Mouse (Mus musculus): ENCODE data around the gene Ctnna2.

Gene Ctnna2

GRCm38 (mm10) chr6:77482081-77482480 is 497.4 kb downstream of the Ctnna2 start:
- in situ Hi-C loops (cut with MboI; ENCODE audit: low pct_unique_long_range_greater_than_20kb in 1 of 2, low sequenced_read_pairs in 2 of 2, unreplicated experiment in 1 of 2) = no loop called here

- in situ Hi-C loops (cut with MboI; ENCODE audit: low pct_unique_long_range_greater_than_20kb in 1 of 2, low sequenced_read_pairs in 2 of 2, unreplicated experiment in 1 of 2) = no loop called here
Measured at GRCm38 (mm10) chr6:77475354-77475753, 504.1 kb downstream of the Ctnna2 start.

- in situ Hi-C loops (cut with MboI; ENCODE audit: low pct_unique_long_range_greater_than_20kb in 1 of 2, low sequenced_read_pairs in 2 of 2, unreplicated experiment in 1 of 2) = no loop called here
Measured at GRCm38 (mm10) chr6:77473256-77473655, 506.2 kb downstream of the Ctnna2 start.

- in situ Hi-C loops (cut with MboI; ENCODE audit: low pct_unique_long_range_greater_than_20kb in 1 of 2, low sequenced_read_pairs in 2 of 2, unreplicated experiment in 1 of 2) = no loop called here
Measured at GRCm38 (mm10) chr6:77468058-77468457, 511.4 kb downstream of the Ctnna2 start.

DNA sequence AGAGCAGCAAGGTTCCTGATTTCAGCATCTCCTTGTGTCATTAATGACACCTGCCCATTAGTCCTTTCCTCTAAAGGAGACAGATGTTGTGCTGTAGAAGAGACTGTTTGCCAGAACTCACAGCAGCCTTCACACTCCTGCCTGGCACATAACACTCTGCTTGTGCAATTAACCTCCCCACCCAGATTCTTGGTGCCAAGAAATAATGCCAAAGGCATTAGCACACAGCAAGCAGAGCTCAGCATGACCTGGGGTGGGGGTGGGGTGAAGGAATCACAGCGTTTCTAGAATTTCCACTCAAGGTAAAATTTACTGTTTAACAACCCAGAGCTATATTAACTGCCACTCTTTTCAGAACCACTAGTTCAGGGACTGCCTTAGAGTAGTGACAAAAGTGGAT is 516.8 kb downstream of the Ctnna2 start:
- in situ Hi-C loops (cut with MboI; ENCODE audit: low pct_unique_long_range_greater_than_20kb in 1 of 2, low sequenced_read_pairs in 2 of 2, unreplicated experiment in 1 of 2) = no loop called here

- in situ Hi-C loops (cut with MboI; ENCODE audit: low pct_unique_long_range_greater_than_20kb in 1 of 2, low sequenced_read_pairs in 2 of 2, unreplicated experiment in 1 of 2) = no loop called here
Measured at GRCm38 (mm10) chr6:77457919-77458318, 521.6 kb downstream of the Ctnna2 start.

- in situ Hi-C loops (cut with MboI; ENCODE audit: low pct_unique_long_range_greater_than_20kb in 1 of 2, low sequenced_read_pairs in 2 of 2, unreplicated experiment in 1 of 2) = no loop called here
Measured at GRCm38 (mm10) chr6:77446861-77447260, 532.6 kb downstream of the Ctnna2 start.

- in situ Hi-C loops (cut with MboI; ENCODE audit: low pct_unique_long_range_greater_than_20kb in 1 of 2, low sequenced_read_pairs in 2 of 2, unreplicated experiment in 1 of 2) = no loop called here
Measured at GRCm38 (mm10) chr6:77443906-77444305, 535.6 kb downstream of the Ctnna2 start.

GRCm38 (mm10) chr6:77441051-77441450 is 538.4 kb downstream of the Ctnna2 start:
- in situ Hi-C loops (cut with MboI; ENCODE audit: low pct_unique_long_range_greater_than_20kb in 1 of 2, low sequenced_read_pairs in 2 of 2, unreplicated experiment in 1 of 2) = no loop called here

DNA sequence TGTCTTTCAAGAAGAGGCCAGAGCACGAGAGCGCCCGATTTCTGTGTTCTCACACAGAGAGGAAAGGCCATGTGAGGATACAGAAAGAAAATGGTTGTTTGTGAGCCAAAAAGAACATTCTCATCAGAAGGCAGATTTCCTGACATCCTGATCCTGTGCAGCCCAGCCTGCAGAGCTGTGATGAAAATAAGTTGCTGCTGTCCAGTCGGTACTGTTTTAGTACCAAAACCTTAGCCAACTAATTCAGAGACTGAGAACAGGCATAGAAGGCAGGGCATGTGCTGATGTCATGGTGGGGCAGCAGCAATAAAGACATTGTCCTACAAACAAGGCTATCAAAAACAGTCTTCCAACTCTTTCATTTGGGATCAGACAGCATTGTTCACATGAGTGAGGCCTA is 549.1 kb downstream of the Ctnna2 start:
- in situ Hi-C loops (cut with MboI; ENCODE audit: low pct_unique_long_range_greater_than_20kb in 1 of 2, low sequenced_read_pairs in 2 of 2, unreplicated experiment in 1 of 2) = no loop called here

GRCm38 (mm10) chr6:77425746-77426145 is 553.8 kb downstream of the Ctnna2 start:
- in situ Hi-C loops (cut with MboI; ENCODE audit: low pct_unique_long_range_greater_than_20kb in 1 of 2, low sequenced_read_pairs in 2 of 2, unreplicated experiment in 1 of 2) = no loop called here

DNA sequence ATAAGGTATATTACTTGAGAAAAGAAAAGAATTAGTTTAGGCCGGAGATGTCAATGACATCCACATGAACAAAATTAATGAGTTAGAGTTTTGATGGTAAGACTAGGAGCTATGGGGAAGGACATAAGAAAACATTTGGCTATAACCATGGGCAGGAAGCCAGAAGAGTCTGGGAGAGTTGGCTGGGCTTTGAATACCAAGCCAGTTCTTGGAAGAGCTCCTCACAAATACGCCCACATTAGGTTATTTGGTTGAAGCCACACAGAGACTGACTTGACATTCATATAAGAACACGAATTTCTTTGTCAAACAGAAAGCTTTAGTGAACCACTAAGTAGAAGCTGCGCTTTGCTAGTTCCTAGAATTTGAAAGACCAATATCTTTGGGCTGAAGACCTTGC is 554.7 kb downstream of the Ctnna2 start:
- in situ Hi-C loops (cut with MboI; ENCODE audit: low pct_unique_long_range_greater_than_20kb in 1 of 2, low sequenced_read_pairs in 2 of 2, unreplicated experiment in 1 of 2) = no loop called here

DNA sequence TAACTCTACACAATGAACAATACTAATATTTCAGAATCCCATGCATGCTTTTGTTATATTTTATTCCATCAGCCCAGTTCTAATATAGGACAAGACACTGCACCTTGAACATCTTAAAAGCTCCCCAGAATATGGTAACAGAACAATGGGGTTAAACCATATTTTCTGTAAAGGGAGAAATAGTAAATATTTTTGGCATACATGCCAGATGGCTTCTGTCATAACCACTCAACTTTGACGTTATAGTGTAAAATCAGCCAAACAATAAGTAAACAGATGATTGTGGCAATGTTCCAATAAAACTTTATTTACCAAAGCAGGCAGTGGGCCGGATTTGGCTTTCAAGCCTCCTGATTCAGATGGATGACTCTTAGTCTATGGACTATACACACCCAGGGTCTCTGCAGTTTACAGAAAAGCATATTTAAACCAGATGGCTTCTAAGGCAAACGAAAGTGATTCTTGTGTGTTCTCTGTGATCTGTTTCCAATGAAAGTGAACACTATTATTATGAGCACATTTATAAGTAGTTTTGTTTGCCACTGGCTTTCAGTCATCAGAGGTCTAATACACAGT is 557.8 kb downstream of the Ctnna2 start:
- in situ Hi-C loops (cut with MboI; ENCODE audit: low pct_unique_long_range_greater_than_20kb in 1 of 2, low sequenced_read_pairs in 2 of 2, unreplicated experiment in 1 of 2) = no loop called here

- in situ Hi-C loops (cut with MboI; ENCODE audit: low pct_unique_long_range_greater_than_20kb in 1 of 2, low sequenced_read_pairs in 2 of 2, unreplicated experiment in 1 of 2) = no loop called here
Measured at GRCm38 (mm10) chr6:77416999-77417398, 562.5 kb downstream of the Ctnna2 start.

GRCm38 (mm10) chr6:77413530-77413929 is 566.0 kb downstream of the Ctnna2 start:
- in situ Hi-C loops (cut with MboI; ENCODE audit: low pct_unique_long_range_greater_than_20kb in 1 of 2, low sequenced_read_pairs in 2 of 2, unreplicated experiment in 1 of 2) = no loop called here

- in situ Hi-C loops (cut with MboI; ENCODE audit: low pct_unique_long_range_greater_than_20kb in 1 of 2, low sequenced_read_pairs in 2 of 2, unreplicated experiment in 1 of 2) = no loop called here
Measured at GRCm38 (mm10) chr6:77408481-77408880, 571.0 kb downstream of the Ctnna2 start.

GRCm38 (mm10) chr6:77400751-77401150 is 578.7 kb downstream of the Ctnna2 start:
- in situ Hi-C loops (cut with MboI; ENCODE audit: low pct_unique_long_range_greater_than_20kb in 1 of 2, low sequenced_read_pairs in 2 of 2, unreplicated experiment in 1 of 2) = no loop called here

GRCm38 (mm10) chr6:77391663-77392062 is 587.8 kb downstream of the Ctnna2 start:
- in situ Hi-C loops (cut with MboI; ENCODE audit: low pct_unique_long_range_greater_than_20kb in 1 of 2, low sequenced_read_pairs in 2 of 2, unreplicated experiment in 1 of 2) = no loop called here

DNA sequence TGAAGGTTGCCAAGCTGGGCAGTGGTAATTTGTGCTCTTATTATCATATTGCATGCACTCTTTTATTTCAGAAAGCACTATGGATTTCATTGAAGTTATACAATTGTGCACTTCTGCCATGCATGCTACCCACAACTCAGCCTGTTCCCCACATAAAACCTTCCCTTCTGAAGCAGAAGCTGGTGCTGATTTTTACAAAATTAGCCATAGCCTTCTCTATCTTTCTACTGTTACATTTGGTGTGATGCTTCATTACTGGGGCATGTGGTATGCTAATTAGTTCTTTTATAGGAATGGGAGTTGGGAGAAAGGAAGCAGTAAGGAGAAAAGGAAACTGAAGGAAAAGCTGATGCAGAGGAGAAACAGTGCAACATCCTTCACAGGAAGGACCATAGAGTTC is 598.2 kb downstream of the Ctnna2 start:
- in situ Hi-C loops (cut with MboI; ENCODE audit: low pct_unique_long_range_greater_than_20kb in 1 of 2, low sequenced_read_pairs in 2 of 2, unreplicated experiment in 1 of 2) = no loop called here

DNA sequence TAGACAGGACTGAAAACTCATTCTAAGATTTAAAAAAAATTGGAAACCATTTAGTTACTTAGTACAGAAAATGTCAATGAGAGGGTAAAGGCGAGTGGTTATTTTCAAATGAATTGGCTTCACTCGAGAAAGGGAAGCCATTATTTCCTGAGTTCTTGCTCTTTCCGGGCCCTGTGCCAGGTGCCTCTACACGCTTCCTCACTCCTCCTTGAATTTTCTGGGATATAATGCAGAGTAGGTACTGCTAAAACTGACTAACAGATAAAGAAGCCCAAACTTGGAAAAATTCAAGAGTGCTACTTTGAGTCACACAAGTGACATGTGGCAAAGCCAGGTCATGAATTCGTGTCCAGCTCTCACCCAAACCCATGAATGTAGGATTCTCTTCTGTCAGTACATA is 606.4 kb downstream of the Ctnna2 start:
- in situ Hi-C loops (cut with MboI; ENCODE audit: low pct_unique_long_range_greater_than_20kb in 1 of 2, low sequenced_read_pairs in 2 of 2, unreplicated experiment in 1 of 2) = no loop called here

DNA sequence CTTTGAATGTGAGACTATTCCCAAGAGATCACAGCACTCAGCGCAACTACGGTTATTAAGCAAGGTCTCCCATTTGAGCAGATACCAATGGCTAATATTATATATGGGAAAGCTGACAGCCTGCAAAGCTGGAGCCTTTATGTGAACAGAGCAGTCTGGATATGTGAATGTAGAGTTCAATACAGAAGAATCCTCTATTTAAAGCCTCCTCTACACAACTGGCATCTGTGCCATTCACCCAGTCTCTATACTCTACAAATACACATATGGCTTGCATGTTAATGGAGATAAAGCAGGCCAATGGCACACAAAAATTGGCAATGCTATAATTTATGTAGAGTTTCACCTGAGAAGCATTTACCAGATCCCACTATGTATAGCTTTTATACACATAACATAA is 608.4 kb downstream of the Ctnna2 start:
- in situ Hi-C loops (cut with MboI; ENCODE audit: low pct_unique_long_range_greater_than_20kb in 1 of 2, low sequenced_read_pairs in 2 of 2, unreplicated experiment in 1 of 2) = no loop called here
